Mouse (Mus musculus) c-Kit-positive CD71-positive TER-119-negative erythroid progenitor cells, embryonic 14.5 days (primary cell): Measurements from ENCODE around the gene Lrrc10.
A peak's percentile ranks its signal among the peaks of the same experiment; 100 is the strongest.
"Not testable (repeated sequence)": the region's sequence is repeated elsewhere in the genome, so short reads cannot be mapped to it uniquely, and the experiment has no call there.

Experiments
- DNase-seq: peaks from one replicate; pipeline ENCODE4 v3.0.0-alpha.2; 2013; ENCODE audit warnings: low read depth

Gene Lrrc10

GRCm38 (mm10) chr10:117045175-117046056 lies at the start of gene Lrrc10:
TSS of gene Lrrc10 (plus strand) at chr10:117045341.
- no peak for DNase-seq

- no peak for DNase-seq
Observed at GRCm38 (mm10) chr10:116995584-116996235, 49.4 kb upstream of the Lrrc10 start.

- no peak for DNase-seq
Observed at GRCm38 (mm10) chr10:116996236-116996600, 48.9 kb upstream of the Lrrc10 start.

GRCm38 (mm10) chr10:116998716-116999455 lies 46.3 kb upstream of the Lrrc10 start:
- no peak for DNase-seq

GRCm38 (mm10) chr10:117000975-117001374 lies 44.2 kb upstream of the Lrrc10 start:
- no peak for DNase-seq

- DNase-seq: no peak
Observed at GRCm38 (mm10) chr10:117004695-117005094, 40.4 kb upstream of the Lrrc10 start.

- DNase-seq: no peak
Observed at GRCm38 (mm10) chr10:117005707-117006464, 39.3 kb upstream of the Lrrc10 start.

GRCm38 (mm10) chr10:117009691-117010090 lies 35.5 kb upstream of the Lrrc10 start:
- DNase-seq: no peak

- DNase-seq: no peak
Observed at GRCm38 (mm10) chr10:117011047-117011446, 34.1 kb upstream of the Lrrc10 start.

- no peak for DNase-seq
Observed at GRCm38 (mm10) chr10:117013689-117014390, 31.3 kb upstream of the Lrrc10 start.

- no peak for DNase-seq
Observed at GRCm38 (mm10) chr10:117014565-117014964, 30.6 kb upstream of the Lrrc10 start.

GRCm38 (mm10) chr10:117018281-117018840 lies 26.8 kb upstream of the Lrrc10 start:
- no peak for DNase-seq

GRCm38 (mm10) chr10:117021020-117021754 lies 24.0 kb upstream of the Lrrc10 start:
- no peak for DNase-seq

- no peak for DNase-seq
Observed at GRCm38 (mm10) chr10:117023693-117024092, 21.4 kb upstream of the Lrrc10 start.

- DNase-seq: not testable (repeated sequence)
Observed at GRCm38 (mm10) chr10:117025776-117026175, 19.4 kb upstream of the Lrrc10 start.

GRCm38 (mm10) chr10:117026176-117026575 lies 19.0 kb upstream of the Lrrc10 start:
- DNase-seq: no peak

- no peak for DNase-seq
Observed at GRCm38 (mm10) chr10:117031160-117031559, 14.0 kb upstream of the Lrrc10 start.

GRCm38 (mm10) chr10:117033785-117034184 lies 11.4 kb upstream of the Lrrc10 start:
- DNase-seq: peak; percentile 67

- DNase-seq: no peak
Observed at GRCm38 (mm10) chr10:117040355-117040754, 4.8 kb upstream of the Lrrc10 start.

- no peak for DNase-seq
Observed at GRCm38 (mm10) chr10:117042295-117042694, 2.8 kb upstream of the Lrrc10 start.
